Mouse (Mus musculus): Measurements from ENCODE around the gene 1700067K01Rik.

DNA sequence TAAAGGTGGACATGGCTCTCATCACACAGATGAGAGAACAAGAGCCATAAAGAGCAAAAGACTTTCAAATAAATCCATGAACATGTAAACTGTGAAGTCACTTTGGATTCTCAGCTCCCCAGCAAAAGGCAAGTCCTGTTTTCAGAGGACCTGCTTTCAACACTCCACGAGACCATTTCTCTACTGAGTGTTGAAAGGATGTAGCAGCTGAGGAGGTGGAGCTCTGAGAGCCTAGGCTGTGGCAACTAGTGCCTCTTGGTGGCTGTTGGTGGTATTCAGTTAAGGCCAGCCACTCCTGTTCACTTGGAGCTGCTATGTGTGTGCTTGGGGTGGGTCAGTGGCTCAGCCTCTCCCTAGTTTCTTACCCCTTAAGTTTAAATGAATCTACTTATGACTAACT is 44.5 kb upstream of the 1700067K01Rik start:
- peak; percentile 24; the same call in 1 of the 2 replicates for TF ChIP-seq CTCF (IDR thresholded peaks at IDR 0.05; ENCODE audit: borderline replicate concordance, extremely low read depth, insufficient read depth, insufficient read length)
- TF ChIP-seq POLR2A (IDR thresholded peaks at IDR 0.05; ENCODE audit: borderline replicate concordance, extremely low read depth, insufficient read depth, insufficient read length, poor library complexity, severe bottlenecking), result no peak
